Mouse (Mus musculus) monocyte, adult 2 months (primary cell): ENCODE measurements around the gene Asxl1.

Experiments used
- DNase-seq, 2 experiments: peaks; one replicate each; pipeline ENCODE4 v3.0.0; 2022; ENCODE audit warnings: low spot score in 2 of 2, low read depth in 1 of 2

Asxl1 gene

GRCm38 (mm10) chr2:153345454-153346220, at the start of gene Asxl1:
Asxl1 (plus strand) TSS chr2:153345829.
- DNase-seq: peak; percentile 84

GRCm38 (mm10) chr2:153297771-153298170, 47.9 kb upstream of the Asxl1 start:
- DNase-seq: no peak

DNA sequence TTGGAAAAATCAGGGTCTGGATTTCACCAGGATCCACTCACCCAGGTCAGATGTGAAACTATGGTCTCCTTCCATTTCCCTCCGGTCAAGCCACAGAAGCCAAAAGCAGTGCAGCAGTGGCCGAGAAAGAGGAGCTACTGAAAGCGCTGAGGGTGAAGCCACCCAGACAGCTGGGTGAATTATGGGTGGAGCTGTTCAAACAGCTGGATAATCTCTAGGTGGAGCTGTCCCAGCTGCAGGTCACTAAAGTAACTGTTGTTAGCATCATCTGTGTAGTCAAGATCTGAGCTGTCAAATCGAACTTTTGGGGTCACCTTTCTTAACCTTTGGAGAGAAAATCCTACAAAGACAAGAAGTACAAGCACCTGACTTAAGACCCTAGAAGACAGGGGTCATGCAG, 47.2 kb upstream of the Asxl1 start:
- DNase-seq: no peak

GRCm38 (mm10) chr2:153298863-153299262, 46.8 kb upstream of the Asxl1 start:
- peak in 1 of 2 experiments; percentile 16 for DNase-seq

GRCm38 (mm10) chr2:153301123-153301522, 44.5 kb upstream of the Asxl1 start:
- no peak for DNase-seq

GRCm38 (mm10) chr2:153305240-153305639, 40.4 kb upstream of the Asxl1 start:
- no peak for DNase-seq

- DNase-seq: no peak
These were observed 37.0 kb upstream of the Asxl1 start for GRCm38 (mm10) chr2:153308586-153308985.

DNA sequence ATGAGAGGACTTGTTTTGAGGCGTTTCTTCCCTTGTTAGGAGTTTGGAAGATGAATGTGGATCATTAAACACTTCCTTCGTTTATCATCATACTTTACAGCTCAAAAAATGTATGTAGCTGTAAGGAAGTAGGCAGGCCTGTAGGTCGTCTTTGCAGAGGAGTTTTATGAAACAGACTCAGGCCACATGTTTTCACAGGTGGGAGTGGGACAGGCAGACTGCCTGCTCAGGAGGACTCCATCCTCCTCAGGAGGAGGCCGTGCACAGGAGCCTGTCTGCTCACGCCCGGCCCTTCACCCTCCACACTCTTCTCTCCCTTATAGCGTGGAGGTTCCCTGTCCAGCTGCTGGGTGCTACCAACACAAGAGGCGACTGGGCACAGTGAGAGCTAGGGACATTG, 36.5 kb upstream of the Asxl1 start:
- DNase-seq: no peak

- no peak for DNase-seq
These were observed 35.4 kb upstream of the Asxl1 start for GRCm38 (mm10) chr2:153310228-153310627.

DNA sequence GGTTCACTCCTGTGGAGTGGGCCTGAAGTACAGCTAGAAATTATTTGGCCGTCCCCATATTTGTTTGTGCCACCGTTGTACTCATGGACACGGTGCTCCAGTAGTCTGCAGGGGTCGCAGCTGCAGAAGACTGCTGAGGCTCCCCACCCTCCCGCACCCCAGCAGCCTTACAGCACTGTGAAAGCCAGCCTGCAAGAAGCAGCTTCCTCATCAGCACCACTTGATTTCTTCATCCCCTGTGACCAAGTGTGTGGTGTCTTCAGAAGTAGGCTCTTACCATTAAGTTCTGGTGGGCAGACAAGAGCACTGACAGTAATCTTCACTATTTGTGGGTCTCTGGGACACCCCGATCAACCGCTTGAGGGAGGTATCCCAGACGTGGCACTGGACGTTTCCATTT, 32.7 kb upstream of the Asxl1 start:
- no peak for DNase-seq

DNA sequence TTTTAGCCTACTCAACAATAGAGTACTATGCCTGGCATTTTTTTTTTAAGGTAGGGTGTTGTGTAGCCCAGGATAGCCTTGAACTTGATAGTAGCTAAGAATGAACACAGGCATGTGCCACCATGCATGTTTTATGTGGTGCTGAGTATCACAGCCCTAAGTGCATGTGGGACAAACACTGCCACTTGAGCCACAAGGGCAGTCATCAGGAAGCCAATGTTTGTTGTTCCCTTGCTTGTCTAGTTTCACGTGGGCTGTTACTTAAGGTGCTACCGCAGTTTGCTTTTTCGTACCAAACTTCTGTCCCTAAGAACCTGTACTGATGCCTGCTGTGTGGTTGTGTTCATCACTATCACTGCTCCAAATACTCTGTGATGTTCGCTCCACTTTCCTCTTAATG, 27.2 kb upstream of the Asxl1 start:
- DNase-seq: no peak

GRCm38 (mm10) chr2:153319036-153319643, 26.5 kb upstream of the Asxl1 start:
- no peak for DNase-seq

DNA sequence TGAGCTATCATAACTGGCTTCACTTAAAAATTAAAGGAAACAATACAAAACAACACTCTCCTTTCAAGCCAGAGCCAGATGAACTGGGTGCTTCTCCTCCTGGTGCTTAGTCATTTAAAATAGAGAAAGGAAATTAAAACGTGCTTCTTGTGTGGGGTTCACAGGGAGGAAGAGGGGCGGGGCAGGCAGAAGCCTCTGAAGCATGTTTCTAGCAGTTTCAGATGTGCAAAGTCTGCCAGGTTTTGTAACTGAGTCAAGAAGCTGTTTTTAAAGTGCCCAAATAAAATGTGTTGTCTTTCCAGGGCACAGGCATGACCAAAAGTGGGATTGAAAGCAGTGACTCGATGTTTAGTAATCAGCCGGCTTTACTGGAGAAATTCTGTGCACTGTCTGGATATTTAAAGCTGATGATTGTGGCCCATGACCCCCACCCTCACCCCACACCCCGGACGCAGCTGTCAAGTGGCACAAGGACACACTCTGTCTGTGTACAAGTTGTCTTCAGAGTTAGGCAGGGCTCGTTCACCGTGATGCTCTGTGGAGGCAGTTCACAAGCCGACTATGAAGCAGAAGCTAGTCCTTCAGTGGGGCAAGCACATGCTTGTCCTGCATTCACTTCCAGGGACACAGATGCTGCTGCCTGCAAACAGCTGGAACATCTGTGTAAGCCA, 19.8 kb upstream of the Asxl1 start:
- no peak for DNase-seq

DNA sequence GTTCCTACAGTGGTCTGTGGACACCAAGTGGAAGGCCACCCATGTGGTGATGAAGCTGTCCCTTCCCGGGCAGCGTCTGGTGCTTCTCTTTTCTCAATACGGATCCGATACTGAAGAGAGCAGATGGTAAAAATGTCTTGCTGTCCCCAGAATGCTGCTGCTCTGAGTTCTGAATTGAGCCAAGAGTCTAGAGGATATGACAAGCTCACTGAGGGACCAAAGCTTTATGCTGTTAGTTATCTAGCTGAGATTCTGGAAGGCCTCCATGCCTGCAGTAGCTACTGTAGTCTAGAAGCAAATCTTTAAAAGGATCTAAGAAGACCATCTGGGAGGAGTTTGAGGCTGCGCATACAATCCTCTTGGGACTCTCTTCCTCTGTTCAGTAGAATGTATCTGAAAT, 13.4 kb upstream of the Asxl1 start:
- no peak for DNase-seq

DNA sequence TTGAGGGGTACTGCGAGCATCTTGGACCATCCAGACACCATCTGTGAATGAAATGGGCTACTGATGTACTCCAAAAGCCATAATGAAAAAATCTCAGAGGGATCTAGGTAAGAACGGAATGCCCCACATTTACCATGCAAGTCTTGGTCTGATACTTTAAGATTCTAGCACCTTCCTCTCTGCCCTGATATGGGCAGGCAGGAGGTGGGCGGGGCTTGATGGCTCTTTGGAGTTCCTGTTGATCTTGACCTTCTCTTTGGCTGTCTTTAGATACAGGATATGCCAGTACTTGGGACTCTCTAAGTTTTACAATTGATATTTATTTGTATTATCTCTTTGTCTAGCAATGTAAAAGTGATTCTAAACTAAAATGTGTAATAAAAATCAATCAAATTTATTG, 12.6 kb upstream of the Asxl1 start:
- no peak for DNase-seq

GRCm38 (mm10) chr2:153333822-153334232, 11.8 kb upstream of the Asxl1 start:
- DNase-seq: no peak

DNA sequence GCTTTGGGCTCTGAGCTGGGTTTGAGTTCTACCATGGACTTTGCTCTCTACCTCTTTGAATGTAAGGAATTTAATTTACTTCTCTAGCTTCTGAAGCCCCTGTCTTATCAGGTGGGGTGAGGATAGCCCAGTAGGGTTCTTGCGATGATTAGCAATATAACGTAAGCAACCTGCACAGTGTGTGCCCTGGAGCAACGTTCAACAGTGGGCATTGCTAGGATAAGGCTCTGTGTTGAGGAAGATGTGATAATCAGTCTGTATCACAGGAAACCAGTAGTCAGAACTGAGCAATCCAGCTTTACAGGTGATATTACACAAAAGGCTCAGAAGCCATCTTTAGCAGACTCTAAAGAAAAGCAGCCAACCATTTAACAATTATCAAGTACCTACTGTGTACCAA, 11.3 kb upstream of the Asxl1 start:
- no peak for DNase-seq

DNA sequence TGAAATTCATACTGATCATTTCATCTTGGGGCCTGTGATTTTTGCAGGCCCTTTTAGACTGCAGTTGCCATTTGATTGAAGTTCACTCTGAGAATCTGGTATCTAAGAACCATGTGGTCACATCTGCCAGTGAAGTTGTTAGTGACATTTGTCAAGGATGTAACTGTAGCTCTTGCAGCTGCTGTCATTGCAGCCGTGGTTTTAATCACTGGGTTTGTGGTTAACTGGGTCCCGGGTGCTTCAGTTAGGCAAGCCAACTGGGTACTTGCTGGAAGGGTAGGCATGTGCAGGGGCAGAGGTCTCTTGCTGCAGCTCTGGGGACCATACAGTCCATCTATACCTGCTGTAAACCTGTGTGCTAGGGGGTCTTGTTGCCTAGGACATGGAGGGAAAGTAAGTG, 9.5 kb upstream of the Asxl1 start:
- DNase-seq: no peak

DNA sequence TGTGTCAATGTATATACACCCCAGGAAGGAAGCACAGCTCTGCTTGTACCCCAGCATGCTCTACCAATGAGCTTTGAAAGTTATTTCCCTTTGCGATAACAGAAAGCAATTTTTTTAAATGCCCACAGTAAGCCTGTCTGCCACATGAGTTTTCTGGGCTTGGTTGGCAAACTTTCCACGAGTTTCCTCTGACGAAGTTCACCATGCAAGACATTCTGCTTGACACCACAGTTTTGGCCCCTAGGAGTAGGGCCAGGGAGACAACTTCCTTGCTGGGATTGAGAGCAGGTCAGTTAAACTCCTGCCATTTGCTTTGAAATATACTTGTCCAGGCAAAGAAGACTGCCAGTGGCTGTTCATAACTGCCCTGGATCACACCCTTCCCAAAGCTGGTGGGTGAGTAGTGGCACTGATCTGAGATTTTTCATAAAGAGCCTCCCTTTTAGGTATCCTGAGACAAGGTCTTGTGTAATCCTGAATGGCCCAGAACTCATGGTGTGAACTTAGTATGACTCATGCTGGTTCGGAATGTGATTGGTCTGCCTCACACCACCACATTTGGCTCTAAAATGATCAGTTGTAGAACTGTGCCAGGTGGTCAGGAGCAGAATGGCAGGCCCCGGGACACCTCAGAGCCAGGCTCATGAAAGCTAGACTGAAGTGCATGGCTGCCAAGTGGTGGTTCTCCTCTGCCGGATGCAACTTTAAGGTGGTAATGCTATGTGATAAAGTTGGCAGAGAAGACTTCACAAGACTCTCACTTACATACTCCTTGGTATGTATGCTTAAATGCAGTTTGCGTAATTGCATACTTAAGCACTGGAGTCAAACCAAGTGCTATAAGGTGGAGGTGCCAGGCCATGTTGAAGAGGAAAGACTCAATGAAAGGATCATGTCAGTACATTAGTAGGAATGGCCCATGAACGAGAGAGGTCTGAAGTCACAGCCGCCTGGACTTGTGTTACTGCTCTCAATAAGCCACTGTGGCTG, 7.0 kb upstream of the Asxl1 start:
- no peak for DNase-seq

DNA sequence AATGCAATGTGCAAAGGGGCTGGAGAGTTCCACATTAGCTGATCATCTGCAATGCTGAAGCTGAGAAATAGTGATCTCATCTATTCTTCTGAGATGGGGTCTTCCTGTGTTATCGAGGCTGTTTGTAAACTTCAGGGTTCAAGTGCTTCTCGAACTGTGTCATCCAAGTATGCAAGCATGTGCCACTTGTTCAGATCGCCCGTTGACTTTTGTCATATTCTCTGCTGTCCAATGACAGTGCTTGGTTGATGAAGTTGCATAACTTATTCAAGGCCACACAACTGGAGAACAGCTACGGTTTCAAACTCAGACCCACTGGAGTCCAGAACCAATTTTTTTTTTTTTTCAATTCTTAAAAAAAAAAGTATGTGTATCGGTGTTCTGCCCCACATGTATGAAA, 3.5 kb upstream of the Asxl1 start:
- DNase-seq: no peak

DNA sequence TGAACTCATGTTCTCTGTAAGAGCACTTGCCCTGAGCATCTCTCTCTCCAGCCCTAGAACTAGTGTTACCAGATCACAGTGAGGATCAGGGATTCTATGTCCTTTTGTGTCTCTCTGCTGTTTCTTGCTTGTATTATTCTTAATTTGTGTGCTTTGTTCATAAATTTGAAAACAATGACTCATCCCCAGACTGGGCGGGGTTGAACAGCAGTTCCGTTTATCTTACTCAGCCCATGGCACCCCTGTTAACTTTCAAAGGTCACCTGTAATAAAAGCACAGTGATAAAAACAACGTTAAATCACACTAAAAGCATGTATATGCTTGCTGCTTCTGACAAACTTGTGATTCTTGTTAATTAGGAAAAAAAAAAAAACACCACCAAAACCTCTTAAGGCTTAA, 3.0 kb upstream of the Asxl1 start:
- no peak for DNase-seq
